Mouse (Mus musculus) mature B cell (primary cell): Measurements from ENCODE around the gene Esrra.
"Not testable (repeated sequence)": the region's sequence is repeated elsewhere in the genome, so short reads cannot be mapped to it uniquely, and the experiment has no call there.

Source experiments
- in situ Hi-C: fragments of 300-500 bp; cut with MboI; formaldehyde crosslinking; loops from 2 replicates; pipeline ENCODE4 v1.14.3; 2019

Esrra gene

DNA sequence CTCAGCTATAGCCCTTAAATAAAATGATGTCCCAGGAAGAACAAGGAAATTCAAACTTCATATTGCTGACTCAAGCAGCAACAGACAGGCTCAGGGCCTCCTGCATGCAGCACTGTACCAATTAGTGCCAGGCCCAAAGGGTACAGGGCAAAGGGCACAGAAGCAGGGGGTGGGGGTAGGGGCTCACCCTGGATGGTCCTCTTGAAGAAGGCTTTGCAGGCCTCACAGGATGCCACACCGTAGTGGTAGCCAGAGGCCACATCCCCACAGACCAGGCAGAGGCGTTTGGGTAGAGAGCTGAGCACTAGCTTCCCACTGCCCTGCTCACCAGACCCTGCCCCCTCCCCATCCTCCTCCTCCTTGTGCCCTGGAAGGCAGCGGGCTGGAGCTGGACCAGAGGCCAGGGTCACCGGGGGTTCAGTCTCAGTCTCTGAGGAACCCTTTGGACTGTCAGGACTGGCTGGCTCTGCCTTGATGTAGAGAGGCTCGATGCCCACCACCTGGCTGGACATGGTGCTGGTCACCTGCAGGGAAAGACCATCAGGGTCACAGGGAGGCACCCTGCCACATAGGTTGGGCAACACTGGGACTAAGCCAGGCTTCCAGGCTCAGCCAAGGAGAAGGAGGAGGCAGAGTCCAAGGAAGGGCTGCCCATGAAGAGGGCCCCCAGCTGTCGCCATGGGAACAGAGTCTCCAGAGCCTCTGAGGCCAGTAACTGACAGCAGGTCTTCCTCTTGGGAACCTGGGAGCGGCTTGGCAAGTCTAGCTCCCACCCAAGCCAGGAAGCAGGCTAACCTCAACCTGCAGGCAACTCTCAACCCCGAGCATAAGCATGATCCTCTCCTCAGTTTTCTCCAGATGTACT lies 1.5 kb downstream of the Esrra start:
- in situ Hi-C loops, result no loop called here

DNA sequence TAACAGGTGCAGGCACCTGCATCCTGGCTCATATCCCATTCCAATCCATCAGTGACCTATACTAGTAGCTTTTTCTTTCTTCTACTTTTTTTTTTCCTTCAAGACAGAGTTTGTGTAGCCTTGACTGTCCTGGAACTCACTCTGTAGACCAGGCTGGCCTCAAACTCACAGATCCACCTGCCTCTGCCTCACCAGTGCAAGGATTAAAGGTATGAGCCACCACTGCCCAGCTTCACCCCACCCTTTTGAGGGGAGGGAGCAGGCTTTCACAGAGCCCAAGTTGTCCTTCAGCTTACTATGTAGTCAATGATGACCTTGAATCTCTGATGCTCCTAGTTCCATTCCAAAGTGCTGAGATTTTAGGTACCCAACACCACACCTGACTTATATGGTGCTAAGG lies 2.2 kb downstream of the Esrra start:
- in situ Hi-C loops, result no loop called here

DNA sequence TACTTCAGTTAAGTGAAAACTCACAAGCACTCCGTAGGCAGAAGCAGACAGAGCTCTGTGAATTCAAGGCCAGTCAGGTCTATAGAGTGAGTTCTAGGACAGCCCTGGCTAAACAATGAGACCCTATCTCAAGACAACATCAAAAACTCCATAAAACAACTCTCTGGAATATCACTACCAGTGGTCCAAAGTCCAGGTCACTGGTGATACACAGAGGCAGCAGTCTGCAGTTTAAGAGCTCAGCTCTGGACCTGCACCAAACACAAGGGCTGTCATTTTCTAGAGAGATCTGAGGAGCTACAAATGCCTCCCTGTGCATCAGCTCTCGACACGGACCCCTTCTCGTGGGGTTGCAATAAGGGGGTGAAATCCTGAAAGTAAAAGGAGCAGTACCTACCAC lies 3.3 kb downstream of the Esrra start:
- in situ Hi-C loops, result no loop called here

DNA sequence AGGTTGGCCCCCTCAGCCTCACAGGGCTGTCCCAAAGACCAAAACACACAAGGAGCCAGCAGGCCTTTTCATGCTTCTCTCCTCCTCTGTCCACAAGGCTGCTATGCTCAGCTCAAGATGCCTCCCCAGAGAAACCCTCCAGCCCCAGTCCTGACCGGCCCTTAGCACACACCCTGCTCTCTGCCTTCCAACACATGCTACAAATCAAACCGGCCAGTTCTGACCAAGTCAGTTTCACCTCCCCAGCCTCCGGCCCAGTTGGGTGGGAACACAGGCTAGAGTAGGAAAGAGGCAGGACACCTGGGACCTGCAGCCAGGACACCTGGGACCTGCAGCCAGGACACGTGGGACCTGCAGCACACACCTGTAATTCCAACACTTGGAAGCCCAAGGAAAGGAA lies 5.1 kb downstream of the Esrra start:
- in situ Hi-C loops, result no loop called here

DNA sequence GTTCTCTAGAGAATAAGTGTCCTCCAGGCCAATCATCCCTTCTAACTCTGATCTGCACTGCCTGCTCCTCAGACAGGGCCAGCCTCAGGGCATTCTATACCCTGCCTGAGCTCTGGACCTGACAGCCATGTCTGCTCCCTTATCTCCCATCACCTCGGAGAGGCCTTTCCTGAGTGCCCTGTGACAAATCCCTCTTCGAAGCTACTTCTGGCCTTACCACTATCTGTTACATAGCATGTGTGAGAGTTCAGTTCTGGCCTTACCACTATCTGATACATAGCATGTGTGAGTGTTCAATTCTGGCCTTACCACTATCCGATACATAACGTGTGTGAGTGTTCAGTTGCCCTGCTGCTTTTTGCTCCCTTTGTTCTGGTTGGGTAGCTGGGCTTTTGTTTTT lies 6.3 kb downstream of the Esrra start:
- in situ Hi-C loops, result no loop called here

DNA sequence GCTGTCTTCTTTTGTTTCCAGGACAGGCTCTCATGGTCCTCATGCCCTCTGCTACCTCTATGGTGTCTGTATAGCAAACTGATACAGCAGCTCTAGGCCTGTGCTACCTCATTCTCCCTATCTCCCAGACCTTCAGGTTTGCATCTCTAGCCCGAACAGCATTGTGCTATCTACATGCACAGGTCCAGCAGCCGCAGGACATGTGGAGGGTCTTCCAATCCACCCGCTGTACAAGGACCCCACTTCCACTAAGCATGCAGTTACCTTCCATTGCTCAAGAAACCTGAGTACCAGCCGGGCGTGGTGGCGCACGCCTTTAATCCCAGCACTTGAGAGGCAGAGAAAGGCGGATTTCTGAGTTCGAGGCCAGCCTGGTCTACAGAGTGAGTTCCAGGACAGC lies 7.1 kb downstream of the Esrra start:
- in situ Hi-C loops, result no loop called here

DNA sequence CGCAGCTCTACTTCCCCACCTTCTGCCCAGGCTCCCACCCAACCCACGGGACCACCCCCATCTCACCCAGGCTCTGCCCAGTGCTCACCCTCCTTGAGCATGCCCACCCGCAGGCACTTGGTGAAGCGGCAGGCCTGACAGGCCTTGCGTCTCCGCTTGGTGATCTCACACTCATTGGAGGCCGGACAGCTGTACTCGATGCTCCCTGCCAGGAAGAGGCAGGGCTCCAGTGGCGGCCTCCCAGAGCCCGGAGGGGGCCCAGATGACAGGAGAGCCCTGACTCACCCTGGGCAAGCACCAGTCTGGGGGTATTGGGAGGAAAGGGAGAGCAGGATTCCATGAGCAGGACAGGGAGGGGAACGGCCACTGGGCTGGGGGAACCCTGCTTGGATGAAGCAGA lies 7.6 kb downstream of the Esrra start:
- in situ Hi-C loops, result no loop called here

DNA sequence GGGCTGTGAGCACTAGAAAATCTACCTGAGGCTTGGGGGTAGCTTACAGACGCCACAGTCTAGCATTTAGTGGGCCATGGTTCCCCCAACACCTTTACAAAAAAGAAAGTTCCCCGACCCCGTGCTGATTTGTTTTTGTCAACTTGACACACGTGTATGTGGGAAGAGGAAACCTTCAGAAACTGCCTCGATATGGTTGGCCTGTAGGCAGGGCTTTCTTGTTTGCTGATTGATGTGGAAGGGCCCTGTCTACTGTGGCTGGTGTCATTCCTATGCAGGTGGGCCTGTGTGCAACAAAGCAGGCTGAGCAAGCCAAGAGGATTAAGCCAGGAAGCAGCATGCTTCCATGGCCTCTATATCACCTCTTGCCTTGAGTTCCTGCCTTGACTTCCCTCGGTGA lies 8.6 kb downstream of the Esrra start:
- in situ Hi-C loops, result no loop called here

DNA sequence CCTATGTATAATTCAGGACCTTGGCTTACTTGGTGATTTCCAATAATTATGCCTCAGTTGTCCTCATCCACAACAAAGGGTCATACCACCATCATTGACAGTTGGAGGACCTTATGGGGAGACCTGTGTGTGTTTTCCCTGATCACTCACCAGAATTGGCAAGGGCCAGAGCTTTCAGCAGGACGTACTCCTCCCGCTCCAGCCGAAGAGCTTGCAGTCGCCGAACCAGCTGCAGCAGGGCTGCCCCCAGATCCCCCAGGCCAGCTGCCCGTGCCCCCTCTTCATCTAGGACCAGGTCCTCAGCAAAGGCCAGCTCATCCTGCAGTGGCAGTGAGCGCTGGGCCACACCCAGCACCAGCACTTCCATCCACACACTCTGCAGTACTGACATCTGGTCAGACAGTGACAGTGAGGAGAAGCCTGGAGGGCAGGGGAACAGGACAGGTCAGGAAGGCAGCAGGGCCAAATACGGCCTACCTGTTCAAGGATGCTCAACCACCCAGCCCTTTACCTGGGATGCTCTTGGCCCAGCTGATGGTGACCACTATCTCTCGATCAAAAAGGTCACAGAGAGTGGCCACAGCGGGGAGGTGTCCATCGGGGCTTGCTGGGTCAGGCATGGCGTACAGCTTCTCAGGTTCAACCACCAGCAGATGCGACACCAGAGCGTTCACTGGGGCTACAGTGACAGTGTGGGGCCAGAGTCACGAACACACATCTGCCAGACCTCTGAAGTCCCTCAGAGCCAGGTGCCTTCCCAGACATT lies 9.2 kb downstream of the Esrra start:
- in situ Hi-C loops, result no loop called here

DNA sequence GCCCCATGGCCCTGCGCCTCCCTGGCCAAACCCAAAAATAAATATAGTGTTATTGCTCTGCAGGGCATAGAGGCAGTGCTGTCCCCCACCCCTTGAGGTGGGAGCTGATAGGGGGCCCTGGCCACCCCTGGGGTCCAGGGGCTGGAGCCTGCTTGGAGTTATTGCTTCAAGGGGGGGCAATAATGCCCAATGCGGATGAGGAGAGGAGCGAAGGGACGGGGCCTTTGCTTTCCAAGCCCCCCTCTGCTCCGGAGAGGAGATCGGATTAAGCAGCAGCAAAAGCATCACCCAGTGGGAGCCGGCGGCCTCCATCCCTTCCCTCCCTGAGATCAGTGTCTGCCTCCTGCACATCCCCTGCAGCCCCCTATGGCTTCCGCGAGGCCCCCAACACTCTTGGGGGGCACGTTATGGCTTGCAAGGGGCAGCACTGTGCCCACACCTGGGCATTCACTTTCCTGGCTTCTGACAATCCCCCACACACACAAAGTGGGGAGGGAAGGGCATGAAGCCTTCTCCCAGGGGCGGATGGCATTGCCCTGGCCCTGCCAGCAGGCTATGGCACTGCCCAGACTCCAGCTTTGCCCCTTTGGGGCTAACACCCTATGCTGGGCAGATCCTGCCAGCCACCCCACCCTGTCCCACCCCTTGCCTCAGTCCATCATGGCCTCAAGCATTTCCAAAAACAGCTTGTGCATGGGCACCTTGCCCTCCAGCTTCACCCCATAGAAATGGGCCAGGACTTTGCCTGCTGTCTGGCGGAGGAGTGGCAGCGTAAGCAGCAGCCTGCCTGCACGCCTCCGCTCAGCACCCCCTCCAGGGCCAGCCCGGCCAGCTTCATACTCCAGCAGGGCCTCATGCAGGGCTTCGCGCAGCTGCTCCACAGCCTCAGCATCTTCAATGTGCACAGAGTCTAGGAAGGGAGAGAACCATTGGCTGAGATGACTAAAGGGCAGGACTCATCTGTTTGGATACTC lies 10.2 kb downstream of the Esrra start:
- in situ Hi-C loops, result no loop called here

DNA sequence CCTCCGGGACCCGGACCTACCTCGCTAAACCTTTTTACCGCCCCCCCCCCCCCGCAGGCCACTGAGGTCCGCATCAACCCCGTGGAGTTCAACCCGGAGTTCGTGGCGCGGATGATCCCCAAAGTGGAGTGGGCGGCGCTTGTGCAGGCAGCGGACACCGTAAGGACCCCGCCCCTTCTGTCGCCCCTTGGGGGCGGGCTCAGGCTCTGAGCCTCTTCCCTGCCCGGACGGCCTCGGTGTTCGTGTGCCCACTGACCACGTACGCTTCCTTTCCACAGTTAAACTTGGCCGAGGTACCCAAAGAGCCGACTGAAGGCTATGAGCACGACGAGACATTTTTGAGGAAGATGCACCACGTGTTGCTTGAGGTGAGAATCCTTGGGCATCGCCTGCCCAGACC lies 11.3 kb downstream of the Esrra start:
- in situ Hi-C loops, result not testable (repeated sequence)

DNA sequence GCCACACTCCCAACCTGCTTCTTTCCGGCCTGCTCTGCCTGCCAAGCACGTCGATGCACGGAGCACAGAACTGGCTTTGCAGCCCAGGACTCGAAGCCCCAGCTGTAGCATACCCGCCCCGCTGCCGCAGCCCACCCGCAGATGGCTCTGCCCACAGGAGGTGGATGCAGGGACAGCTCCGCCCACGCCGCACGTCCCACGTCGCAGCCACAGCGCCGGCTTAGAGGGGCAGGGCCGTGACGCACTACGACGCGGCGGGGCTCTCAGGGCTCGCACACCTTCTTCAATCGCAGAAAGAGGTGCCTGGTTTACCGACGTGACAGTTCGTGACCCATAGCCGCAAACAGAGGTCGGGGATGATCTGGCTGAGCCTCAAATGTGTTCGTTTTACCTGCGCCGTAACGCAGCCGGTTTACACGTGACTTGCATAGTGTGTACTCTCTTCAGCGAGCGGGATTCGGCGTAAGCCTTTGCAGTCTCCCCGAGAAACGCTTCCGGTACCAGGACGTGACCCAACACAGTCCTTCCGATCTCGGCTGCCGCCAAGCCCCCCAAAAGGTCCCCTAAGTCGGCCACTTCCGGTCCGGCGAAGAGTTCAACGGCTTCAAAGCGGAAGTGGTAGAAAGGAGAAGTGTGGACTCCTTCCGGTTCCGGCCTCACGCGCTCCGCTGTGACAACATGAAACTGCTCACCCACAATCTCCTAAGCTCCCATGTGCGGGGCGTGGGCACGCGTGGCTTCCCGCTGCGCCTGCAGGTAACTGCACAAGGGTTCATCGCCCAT lies 11.9 kb downstream of the Esrra start, which contains the start of the genes Trmt112 and Prdx5:
TSS of gene Trmt112 (plus strand) at position 192 of the 783 bp plus-strand sequence.
TSS of gene Prdx5 (minus strand) at position 600 of the 783 bp plus-strand sequence.
- in situ Hi-C loops, result no loop called here

DNA sequence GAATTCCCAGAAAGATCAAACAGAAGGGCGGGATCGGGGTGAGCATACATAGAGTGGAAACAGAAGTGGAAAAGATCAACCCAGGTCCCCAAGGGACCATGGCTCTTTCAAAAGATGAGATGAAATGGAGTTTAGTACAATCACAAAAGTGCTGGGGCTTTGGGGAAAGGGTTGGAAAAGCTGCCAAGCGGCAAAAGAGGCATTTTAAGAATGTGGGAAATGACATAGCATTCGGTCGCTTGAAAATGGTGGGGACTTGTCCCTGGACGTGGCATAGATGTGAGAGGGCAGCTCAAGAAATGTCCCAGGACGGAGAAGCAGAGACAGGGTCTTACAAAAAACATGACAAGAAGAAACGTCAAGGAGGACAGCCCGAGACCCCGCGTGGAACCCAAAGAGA lies 12.6 kb downstream of the Esrra start:
- in situ Hi-C loops, result no loop called here

DNA sequence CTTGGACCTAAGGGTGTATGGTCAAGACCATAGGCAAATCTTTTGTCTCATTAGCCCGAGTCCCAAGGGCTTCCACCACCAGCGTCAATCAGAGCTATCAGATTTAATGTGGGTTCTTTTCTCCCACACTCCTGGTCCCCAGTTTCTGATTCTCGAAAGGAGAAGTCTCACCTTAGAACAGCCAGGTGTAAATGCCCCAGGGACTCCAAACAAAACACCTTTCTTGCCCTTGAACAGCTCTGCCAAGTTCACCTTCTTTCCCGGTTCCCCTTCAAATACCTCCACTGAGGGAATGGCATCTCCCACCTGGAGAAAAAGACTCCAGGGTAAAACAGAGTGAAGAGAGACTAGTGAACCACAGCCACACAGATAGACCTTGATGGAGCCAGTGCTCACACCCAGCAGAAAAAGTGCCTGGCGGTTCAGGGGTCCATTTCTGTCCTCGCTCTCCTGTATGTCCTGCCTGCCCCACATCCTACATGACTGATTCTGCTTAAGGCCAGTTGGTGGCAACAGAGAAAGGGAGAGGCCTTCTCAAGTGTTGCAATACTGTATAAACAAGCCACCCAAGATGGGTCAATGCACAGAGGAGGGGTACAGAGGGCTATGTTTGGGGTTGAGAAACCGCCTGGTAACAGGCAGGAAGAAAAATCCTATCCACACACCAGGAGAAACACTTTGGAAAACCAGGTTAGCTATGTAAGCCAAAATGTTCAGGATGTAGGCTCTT lies 13.6 kb downstream of the Esrra start:
- in situ Hi-C loops, result no loop called here

DNA sequence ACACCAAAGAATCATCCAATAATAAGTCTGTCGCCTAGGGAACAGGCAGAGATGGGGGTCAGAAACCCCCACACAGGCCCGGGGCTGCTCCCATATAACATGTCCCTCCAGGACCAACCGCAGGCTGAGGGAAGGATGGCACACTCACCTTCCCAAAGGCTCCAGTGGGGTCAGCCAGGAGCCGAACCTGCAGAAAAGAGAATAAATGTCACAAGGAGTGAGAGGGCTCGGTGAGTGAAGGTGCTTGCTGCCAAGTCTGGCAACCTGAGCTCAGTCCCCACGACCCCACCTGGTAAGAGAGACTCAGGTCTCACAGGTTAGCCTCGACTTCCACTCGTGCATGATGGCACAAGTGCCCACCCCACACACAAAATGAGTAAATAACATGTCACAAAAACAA lies 14.5 kb downstream of the Esrra start:
- in situ Hi-C loops, result no loop called here

DNA sequence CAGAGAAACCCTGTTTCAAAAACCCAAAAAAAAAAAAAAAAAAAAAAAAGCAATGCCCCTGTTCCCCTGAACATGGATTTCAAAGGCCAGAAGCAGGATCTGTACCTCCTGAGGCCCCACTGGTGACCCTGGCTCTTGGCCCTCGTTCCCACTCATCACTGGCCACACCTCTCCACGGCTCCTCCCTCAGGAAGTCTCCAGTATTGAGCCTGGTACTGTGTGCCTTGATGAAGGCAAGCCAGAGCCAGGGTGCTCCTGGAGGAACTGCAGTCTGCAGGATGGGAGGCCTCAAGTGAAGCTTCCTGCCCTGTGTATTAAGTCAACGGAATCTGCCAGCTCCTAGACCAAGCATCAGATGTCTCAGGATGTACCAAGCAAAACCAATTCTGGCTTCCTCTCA lies 15.4 kb downstream of the Esrra start:
- in situ Hi-C loops, result no loop called here

DNA sequence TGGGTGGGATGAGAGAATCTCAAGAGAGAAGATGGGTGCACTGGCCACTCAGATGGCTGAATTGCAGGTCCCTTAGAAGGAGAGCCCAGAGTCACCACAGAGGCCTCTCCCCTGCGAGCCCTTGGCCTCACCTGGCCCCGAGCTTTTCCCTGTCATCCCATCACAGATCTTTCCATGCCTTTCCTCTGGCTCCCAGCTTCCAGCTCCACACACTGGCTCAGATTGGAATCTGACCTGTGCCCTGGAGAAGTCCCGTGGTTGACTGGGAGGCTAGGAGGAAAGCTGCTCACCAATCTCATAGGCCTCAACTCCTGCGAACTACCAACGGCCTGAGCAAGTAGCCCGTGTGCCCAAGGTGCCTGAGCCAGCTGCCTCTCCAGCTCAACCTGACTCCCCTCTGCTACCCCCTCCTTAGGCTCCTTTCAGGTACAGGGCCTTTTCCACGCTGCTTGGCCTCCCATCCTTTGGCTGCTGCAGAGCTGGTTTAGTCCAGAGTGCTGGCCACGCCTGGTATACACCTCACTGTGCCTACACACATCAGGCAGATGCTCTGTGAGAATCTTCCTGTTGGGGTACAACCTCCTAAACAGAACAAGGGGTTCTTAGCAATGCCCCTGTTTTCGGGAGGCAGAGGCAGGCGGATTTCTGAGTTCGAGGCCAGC lies 16.0 kb downstream of the Esrra start:
- in situ Hi-C loops, result no loop called here

DNA sequence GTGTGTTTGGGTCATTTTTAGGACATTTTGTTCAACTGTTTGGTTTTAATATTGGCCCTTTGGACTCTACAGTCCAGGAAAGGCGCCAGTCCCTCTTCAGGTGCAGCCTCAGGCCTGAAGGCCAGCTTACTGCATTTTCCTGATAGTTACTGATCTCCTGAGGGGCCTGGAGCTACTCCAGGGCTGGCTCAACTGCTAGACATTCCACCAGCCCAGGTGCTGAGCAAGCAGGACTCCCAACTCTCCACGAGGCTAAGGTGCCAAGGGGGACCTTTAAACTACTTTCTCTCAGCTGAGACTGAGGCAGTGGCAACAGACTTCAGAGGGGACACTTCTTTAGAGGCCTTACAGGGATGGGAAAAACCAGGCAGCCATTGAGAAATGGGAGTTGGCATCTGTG lies 16.8 kb downstream of the Esrra start:
- in situ Hi-C loops, result no loop called here

DNA sequence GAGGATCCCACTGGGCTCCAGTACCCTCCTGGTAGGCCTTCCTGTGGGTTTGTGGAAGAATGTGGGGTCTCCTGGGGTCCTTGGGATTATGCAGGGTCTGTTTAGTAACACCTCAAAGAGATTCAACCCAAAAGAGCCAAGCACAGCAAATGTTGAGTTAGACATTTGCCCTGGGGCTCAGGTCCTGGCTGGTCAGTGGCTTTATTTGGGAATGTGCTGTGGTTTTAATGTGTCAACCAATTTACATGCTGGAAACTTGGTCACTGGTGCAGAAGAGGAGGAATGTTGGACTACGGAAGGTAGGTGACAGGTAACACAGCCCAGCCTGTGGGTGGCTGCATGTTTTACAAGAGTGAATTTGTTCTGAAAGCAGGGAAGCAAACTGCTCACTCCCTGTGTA lies 18.6 kb downstream of the Esrra start:
- in situ Hi-C loops, result no loop called here

DNA sequence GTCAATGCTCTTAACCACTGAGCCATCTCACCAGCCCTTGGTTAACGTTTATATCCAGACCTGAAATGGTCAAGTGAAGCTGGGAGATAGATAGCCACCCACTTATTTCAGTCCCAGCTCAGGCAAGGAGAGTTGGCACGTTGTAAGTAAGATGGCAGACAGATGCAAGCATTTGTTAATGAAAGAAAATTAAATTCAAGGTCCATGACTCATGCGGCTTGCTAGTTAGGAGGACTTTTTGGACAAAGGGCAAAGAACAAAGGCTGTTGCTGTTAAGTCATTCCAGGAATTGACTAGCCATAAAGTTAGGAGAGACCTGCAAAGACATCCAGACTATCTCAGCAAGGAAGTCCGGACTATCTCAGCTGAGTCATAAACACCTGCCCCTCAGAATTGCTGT lies 22.0 kb downstream of the Esrra start:
- in situ Hi-C loops, result no loop called here
